Mouse (Mus musculus): ENCODE measurements around the gene Olfr1286. TPM values are rescaled to one million over a fixed set of nuclear protein-coding genes. Genes with fewer than 3 reads are reported as not detected.

Olfr1286 gene
- not detected in 2 replicates for polyA plus RNA-seq (2014; fragmentation: Nextera tagmentation; extraction: Ambion mirVana)

DNA sequence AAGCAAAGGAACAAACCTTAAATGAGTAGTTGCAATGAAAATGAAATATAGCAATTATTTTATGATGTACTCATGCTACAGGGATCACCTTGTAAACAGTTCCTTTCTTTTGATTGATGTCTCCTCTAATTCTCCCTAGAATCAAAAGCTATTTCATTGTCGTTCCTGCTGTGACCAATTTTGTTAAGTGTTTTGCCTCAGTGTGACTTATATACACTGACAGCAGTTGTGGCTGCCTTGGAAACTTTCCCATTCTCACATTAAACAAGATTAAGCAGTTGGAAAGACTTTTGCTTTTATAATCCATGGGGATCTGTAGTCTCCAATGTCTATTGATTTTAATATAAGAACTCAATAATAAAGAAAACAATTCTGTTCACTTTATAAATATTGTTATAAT, at the start of gene Olfr1286:
TSS of gene Olfr1286 (minus strand) at position 185 of the 400 bp plus-strand sequence.
- 73% methylated on average over 1 of the region's 1 CpGs for WGBS
- peak; percentile 11 for DNase-seq (ENCODE audit: low spot score)
- no peaks in the 10 kb centered on the region for H3K4me1 ChIP-seq (ENCODE audit: control insufficient read depth, insufficient read depth, low read length)
- no peaks in the 10 kb centered on the region for H3K27me3 ChIP-seq (replicated peaks; ENCODE audit: control insufficient read depth, insufficient read depth, low read length)
- no peak within 1 kb of the TSS for H3K9ac ChIP-seq (ENCODE audit: low read depth, low read length)
- no peaks in the 10 kb centered on the region for H3K9me3 ChIP-seq (ENCODE audit: control insufficient read depth, low read length)
- no peak within 1 kb of the TSS for H3K27ac ChIP-seq (replicated peaks; ENCODE audit: low read depth, low read length)
- H3K4me2 ChIP-seq (ENCODE audit: low read depth, low read length) = no peak within 1 kb of the TSS
- no peaks in the 10 kb centered on the region for H3K36me3 ChIP-seq (ENCODE audit: control insufficient read depth, insufficient read depth, low read length)
- no peak for ATAC-seq (ENCODE audit: low read depth)
- H3K4me3 ChIP-seq (ENCODE audit: low read depth, low read length) = no peak within 1 kb of the TSS

DNA sequence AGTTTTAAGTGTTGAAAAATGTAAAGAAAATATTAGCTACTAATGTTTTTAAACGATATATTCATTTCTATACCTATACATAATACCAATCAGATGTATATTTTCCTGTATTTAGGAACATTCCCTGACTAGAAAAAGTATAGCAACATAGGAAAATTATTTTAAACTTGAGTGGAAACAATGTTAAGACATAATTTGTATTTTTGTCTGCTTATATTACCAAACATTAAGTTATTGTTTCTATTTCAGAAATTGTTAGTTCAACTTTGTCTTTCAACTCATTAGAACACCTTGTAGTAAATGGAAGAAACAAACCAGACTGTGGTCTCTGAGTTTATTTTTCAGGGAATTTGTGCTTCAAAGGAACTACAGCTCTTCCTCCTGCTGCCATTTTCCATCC, 25.9 kb upstream of the Olfr1286 start, which contains the start of gene Olfr1287:
TSS of gene Olfr1287 (plus strand) at position 301 of the 400 bp plus-strand sequence.
- no peak within 1 kb of the TSS for H3K4me2 ChIP-seq (ENCODE audit: low read depth, low read length)
- H3K4me3 ChIP-seq (ENCODE audit: low read depth, low read length) = no peak within 1 kb of the TSS
- 63% methylated on average over 1 of the region's 1 CpGs for WGBS

DNA sequence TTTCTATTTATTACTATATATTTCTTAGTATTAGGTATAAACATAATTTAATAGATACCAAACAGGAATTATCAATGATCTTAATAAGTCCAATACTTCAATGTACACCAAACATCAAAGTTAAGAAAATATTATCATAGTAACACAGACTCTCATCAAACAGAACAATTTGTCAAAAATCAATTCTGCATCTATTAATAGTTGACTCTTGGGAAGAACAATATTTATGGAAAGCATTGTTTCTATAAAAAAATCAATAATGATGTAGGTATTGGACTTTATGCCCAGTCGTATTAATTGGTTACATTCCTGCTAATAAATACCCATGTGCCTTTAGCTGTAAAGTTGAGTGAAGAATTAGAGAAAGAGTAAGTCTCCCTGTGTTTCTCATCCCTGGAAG, 47.7 kb downstream of the Olfr1286 start, which contains the start of gene Olfr1284:
TSS of gene Olfr1284 (plus strand) at position 301 of the 400 bp plus-strand sequence.
- H3K9me3 ChIP-seq (ENCODE audit: control insufficient read depth, low read length) = no peaks in the 10 kb centered on the region
- H3K4me1 ChIP-seq (ENCODE audit: control insufficient read depth, insufficient read depth, low read length) = no peaks in the 10 kb centered on the region
- H3K4me2 ChIP-seq (ENCODE audit: low read depth, low read length) = no peak within 1 kb of the TSS
- no peak within 1 kb of the TSS for H3K27ac ChIP-seq (replicated peaks; ENCODE audit: low read depth, low read length)
- no peaks in the 10 kb centered on the region for H3K36me3 ChIP-seq (ENCODE audit: control insufficient read depth, insufficient read depth, low read length)
- 71% methylated on average over 1 of the region's 1 CpGs for WGBS
- ATAC-seq (ENCODE audit: low read depth) (no peak), DNase-seq (ENCODE audit: low spot score) (no peak)
- H3K9ac ChIP-seq (ENCODE audit: low read depth, low read length) = no peak within 1 kb of the TSS
- H3K4me3 ChIP-seq (ENCODE audit: low read depth, low read length) = no peak within 1 kb of the TSS
- H3K27me3 ChIP-seq (replicated peaks; ENCODE audit: control insufficient read depth, insufficient read depth, low read length) = no peaks in the 10 kb centered on the region

More for the DNA sequence above, 25.9 kb upstream of the Olfr1286 start, which contains the start of gene Olfr1287:
- Histone ChIP-seq H3K9ac (ENCODE audit: low read depth, low read length) (no peak within 1 kb of the TSS), H3K27ac (replicated peaks; ENCODE audit: low read depth, low read length) (no peak within 1 kb of the TSS), H3K9me3 (ENCODE audit: control insufficient read depth, low read length) (no peaks in the 10 kb centered on the region), H3K27me3 (replicated peaks; ENCODE audit: control insufficient read depth, insufficient read depth, low read length) (no peaks in the 10 kb centered on the region), H3K4me1 (ENCODE audit: control insufficient read depth, insufficient read depth, low read length) (no peaks in the 10 kb centered on the region), H3K36me3 (ENCODE audit: control insufficient read depth, insufficient read depth, low read length) (no peaks in the 10 kb centered on the region)
- DNase-seq (ENCODE audit: low spot score) = no peak
- no peak for ATAC-seq (ENCODE audit: low read depth)

Other genes starting within 250 kb of the Olfr1286 start
- not detected in 2 replicates for gene 4930430A15Rik, start 193.5 kb downstream of the Olfr1286 start, polyA plus RNA-seq (2014; fragmentation: Nextera tagmentation; extraction: Ambion mirVana)
- gene Olfr1275, start 187.8 kb downstream of the Olfr1286 start, polyA plus RNA-seq (2014; fragmentation: Nextera tagmentation; extraction: Ambion mirVana) = not detected in 2 replicates
- not detected in 2 replicates for gene Olfr1276, start 168.6 kb downstream of the Olfr1286 start, polyA plus RNA-seq (2014; fragmentation: Nextera tagmentation; extraction: Ambion mirVana)
- gene Olfr1277, start 149.0 kb downstream of the Olfr1286 start, polyA plus RNA-seq (2014; fragmentation: Nextera tagmentation; extraction: Ambion mirVana) = not detected in 2 replicates
- not detected in 2 replicates for gene Olfr1278, start 133.0 kb downstream of the Olfr1286 start, polyA plus RNA-seq (2014; fragmentation: Nextera tagmentation; extraction: Ambion mirVana)
- gene Olfr1279, start 122.5 kb downstream of the Olfr1286 start, polyA plus RNA-seq (2014; fragmentation: Nextera tagmentation; extraction: Ambion mirVana) = not detected in 2 replicates
- not detected in 2 replicates for gene Olfr1280, start 109.1 kb downstream of the Olfr1286 start, polyA plus RNA-seq (2014; fragmentation: Nextera tagmentation; extraction: Ambion mirVana)
- not detected in 2 replicates for gene Olfr1281, start 96.6 kb downstream of the Olfr1286 start, polyA plus RNA-seq (2014; fragmentation: Nextera tagmentation; extraction: Ambion mirVana)
- not detected in 2 replicates for gene Olfr1282, start 87.0 kb downstream of the Olfr1286 start, polyA plus RNA-seq (2014; fragmentation: Nextera tagmentation; extraction: Ambion mirVana)
- gene Olfr1283, start 56.3 kb downstream of the Olfr1286 start, polyA plus RNA-seq (2014; fragmentation: Nextera tagmentation; extraction: Ambion mirVana) = not detected in 2 replicates
- gene Olfr1284, start 47.6 kb downstream of the Olfr1286 start, polyA plus RNA-seq (2014; fragmentation: Nextera tagmentation; extraction: Ambion mirVana) = not detected in 2 replicates
- gene Olfr1287, start 26.0 kb upstream of the Olfr1286 start, polyA plus RNA-seq (2014; fragmentation: Nextera tagmentation; extraction: Ambion mirVana) = not detected in 2 replicates
- gene Olfr1288, start 51.0 kb upstream of the Olfr1286 start, polyA plus RNA-seq (2014; fragmentation: Nextera tagmentation; extraction: Ambion mirVana) = not detected in 2 replicates
- not detected in 2 replicates for gene Olfr1289, start 57.7 kb upstream of the Olfr1286 start, polyA plus RNA-seq (2014; fragmentation: Nextera tagmentation; extraction: Ambion mirVana)
- not detected in 2 replicates for gene Olfr1290, start 70.7 kb upstream of the Olfr1286 start, polyA plus RNA-seq (2014; fragmentation: Nextera tagmentation; extraction: Ambion mirVana)
- gene Olfr1291-ps1, start 74.1 kb upstream of the Olfr1286 start, polyA plus RNA-seq (2014; fragmentation: Nextera tagmentation; extraction: Ambion mirVana) = not detected in 2 replicates
- not detected in 2 replicates for gene Olfr1293-ps, start 102.1 kb upstream of the Olfr1286 start, polyA plus RNA-seq (2014; fragmentation: Nextera tagmentation; extraction: Ambion mirVana)
- gene Olfr1294, start 117.2 kb upstream of the Olfr1286 start, polyA plus RNA-seq (2014; fragmentation: Nextera tagmentation; extraction: Ambion mirVana) = not detected in 2 replicates
- 0.22 TPM in 1 of 2 replicates, not detected in the other for gene Olfr1295, start 146.6 kb upstream of the Olfr1286 start, polyA plus RNA-seq (2014; fragmentation: Nextera tagmentation; extraction: Ambion mirVana)
- 0.13 and 0.37 TPM in 2 replicates for gene Olfr1297, start 203.4 kb upstream of the Olfr1286 start, polyA plus RNA-seq (2014; fragmentation: Nextera tagmentation; extraction: Ambion mirVana)
- not detected in 2 replicates for gene Olfr1298, start 226.1 kb upstream of the Olfr1286 start, polyA plus RNA-seq (2014; fragmentation: Nextera tagmentation; extraction: Ambion mirVana)
- gene Olfr1299, start 238.3 kb upstream of the Olfr1286 start, polyA plus RNA-seq (2014; fragmentation: Nextera tagmentation; extraction: Ambion mirVana) = not detected in 2 replicates

Data from embryonic facial prominence, embryonic 14.5 days (tissue).